Mouse (Mus musculus): Measurements from ENCODE around the gene Trpv2.

DNA sequence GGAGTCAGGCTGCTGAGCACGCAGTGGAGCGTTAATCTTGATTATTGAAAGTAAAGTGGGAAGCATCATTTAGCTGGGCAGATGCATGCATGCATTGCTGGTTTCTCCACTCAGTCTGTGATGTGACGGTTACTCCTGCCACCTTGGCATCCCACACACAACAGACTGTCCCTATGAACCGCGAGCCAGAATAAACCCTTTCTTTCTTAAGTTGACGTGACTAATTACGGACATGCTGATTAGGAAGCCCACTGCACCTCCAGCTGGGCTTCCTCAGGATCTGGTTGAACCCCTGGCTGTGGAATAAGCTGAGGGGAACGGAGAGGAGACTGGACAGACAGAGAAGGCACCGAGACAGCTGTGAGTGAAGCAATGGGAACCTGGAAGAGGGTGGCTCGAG, 38.3 kb downstream of the Trpv2 start:
- TF ChIP-seq CTCF (IDR thresholded peaks at IDR 0.05; ENCODE audit: low read depth, low read length) (no peak), TAL1 (conservative IDR thresholded peaks at IDR 0.05; ENCODE audit: low read depth, low read length) (no peak), GATA2 (IDR thresholded peaks at IDR 0.05; ENCODE audit: borderline replicate concordance, low read depth, low read length) (no peak), POLR2AphosphoS5 (IDR thresholded peaks at IDR 0.05; ENCODE audit: insufficient replicate concordance, low read depth, low read length) (no peak)
